Mouse (Mus musculus): Measurements from ENCODE around the gene Cep152. TPM values are rescaled to one million over a fixed set of nuclear protein-coding genes. Genes with fewer than 3 reads are reported as not detected.

Cep152 gene
- polyA plus RNA-seq, 1 experiment from 2014 or later, result 9.4 TPM

DNA sequence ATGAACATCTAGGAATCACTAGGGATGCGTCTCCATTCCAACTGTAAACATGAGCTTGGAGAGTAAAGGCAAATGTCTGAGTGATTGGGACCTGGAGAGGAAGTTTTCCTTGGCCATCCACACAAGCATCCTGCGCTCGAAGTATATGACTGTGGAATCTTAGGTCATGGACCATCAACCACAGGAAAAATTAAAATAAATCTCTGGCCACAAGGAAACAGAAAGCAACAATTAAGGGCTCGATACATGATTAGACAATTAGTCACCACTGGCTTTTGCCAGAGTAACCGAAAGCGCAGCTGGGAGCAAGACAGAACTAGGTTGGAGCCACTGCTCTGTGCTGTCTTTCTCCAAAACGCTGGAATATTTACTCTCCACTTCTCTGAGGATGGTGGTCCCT lies 84.3 kb downstream of the Cep152 start:
- Histone ChIP-seq H3K4me1 (ENCODE audit: insufficient read depth) (no peaks in the 10 kb centered on the region), H3K27me3 (ENCODE audit: insufficient read depth, low read length) (no peaks in the 10 kb centered on the region), H3K9me3 (ENCODE audit: low read depth, low read length) (no peaks in the 10 kb centered on the region), H3K36me3 (ENCODE audit: insufficient read depth) (no peaks in the 10 kb centered on the region), H3K27ac (ENCODE audit: low read depth) (no peak overlapping the region), H3K9ac (no peak overlapping the region), H3K4me3 (ENCODE audit: low read depth, low read length) (no peak overlapping the region), H3K4me2 (no peak overlapping the region)
- 73% methylated on average over 7 of the region's 7 CpGs for WGBS
- no peak for ATAC-seq (ENCODE audit: insufficient read depth)
- TF ChIP-seq CTCF (IDR thresholded peaks at IDR 0.05; ENCODE audit: low read depth), result no peak
- no peak for DNase-seq

DNA sequence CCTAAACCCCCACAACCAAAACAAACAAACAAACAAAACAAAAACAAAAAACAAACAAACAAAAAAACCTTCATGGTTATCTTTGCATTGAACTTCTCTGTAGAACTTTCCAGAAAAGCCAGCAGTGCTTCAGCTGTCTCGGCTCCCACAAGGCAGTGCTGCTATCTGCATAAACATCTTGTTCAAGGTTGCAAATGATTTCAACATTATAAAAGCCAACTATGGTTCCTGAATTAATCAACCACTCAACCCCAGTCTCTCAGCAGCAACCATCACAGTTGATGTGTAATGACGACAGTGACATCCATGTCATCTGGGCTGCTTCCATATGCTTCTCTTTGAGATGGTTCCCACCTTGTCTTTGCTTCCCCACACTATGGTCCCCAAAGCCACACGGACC lies 85.3 kb downstream of the Cep152 start:
- Histone ChIP-seq H3K27ac (ENCODE audit: low read depth) (no peak overlapping the region), H3K4me2 (no peak overlapping the region), H3K9ac (no peak overlapping the region), H3K4me3 (ENCODE audit: low read depth, low read length) (no peak overlapping the region), H3K36me3 (ENCODE audit: insufficient read depth) (no peaks in the 10 kb centered on the region), H3K4me1 (ENCODE audit: insufficient read depth) (no peaks in the 10 kb centered on the region), H3K9me3 (ENCODE audit: low read depth, low read length) (no peaks in the 10 kb centered on the region), H3K27me3 (ENCODE audit: insufficient read depth, low read length) (no peaks in the 10 kb centered on the region)
- WGBS, result 83% methylated on average over 3 of the region's 3 CpGs
- TF ChIP-seq CTCF (IDR thresholded peaks at IDR 0.05; ENCODE audit: low read depth), result no peak
- DNase-seq, result no peak
- no peak for ATAC-seq (ENCODE audit: insufficient read depth)

GRCm38 (mm10) chr2:125530665-125531064 lies 94.2 kb downstream of the Cep152 start:
- Histone ChIP-seq H3K9me3 (ENCODE audit: low read depth, low read length) (no peaks in the 10 kb centered on the region), H3K4me2 (no peak overlapping the region), H3K27me3 (ENCODE audit: insufficient read depth, low read length) (no peaks in the 10 kb centered on the region), H3K27ac (ENCODE audit: low read depth) (no peak overlapping the region), H3K4me3 (ENCODE audit: low read depth, low read length) (no peak overlapping the region), H3K4me1 (ENCODE audit: insufficient read depth) (no peaks in the 10 kb centered on the region), H3K36me3 (ENCODE audit: insufficient read depth) (no peaks in the 10 kb centered on the region), H3K9ac (no peak overlapping the region)
- ATAC-seq (ENCODE audit: insufficient read depth) (peak; percentile 47; the same call in 1 of the 2 replicates), DNase-seq (peak; percentile 35)
- TF ChIP-seq CTCF (IDR thresholded peaks at IDR 0.05; ENCODE audit: low read depth), result no peak
- WGBS, result 61% methylated on average over 6 of the region's 6 CpGs

- H3K27ac ChIP-seq (ENCODE audit: low read depth), result no peak overlapping the region
- no peaks in the 10 kb centered on the region for H3K4me1 ChIP-seq (ENCODE audit: insufficient read depth)
- H3K36me3 ChIP-seq (ENCODE audit: insufficient read depth), result no peaks in the 10 kb centered on the region
- no peak for DNase-seq
- WGBS, result 79% methylated on average over 5 of the region's 5 CpGs
- H3K4me2 ChIP-seq, result no peak overlapping the region
- no peak overlapping the region for H3K4me3 ChIP-seq (ENCODE audit: low read depth, low read length)
- no peaks in the 10 kb centered on the region for H3K9me3 ChIP-seq (ENCODE audit: low read depth, low read length)
- no peak for ATAC-seq (ENCODE audit: insufficient read depth)
- no peak overlapping the region for H3K9ac ChIP-seq
- no peaks in the 10 kb centered on the region for H3K27me3 ChIP-seq (ENCODE audit: insufficient read depth, low read length)
- TF ChIP-seq CTCF (IDR thresholded peaks at IDR 0.05; ENCODE audit: low read depth), result no peak
Measured at GRCm38 (mm10) chr2:125526566-125526965, 98.3 kb downstream of the Cep152 start.

DNA sequence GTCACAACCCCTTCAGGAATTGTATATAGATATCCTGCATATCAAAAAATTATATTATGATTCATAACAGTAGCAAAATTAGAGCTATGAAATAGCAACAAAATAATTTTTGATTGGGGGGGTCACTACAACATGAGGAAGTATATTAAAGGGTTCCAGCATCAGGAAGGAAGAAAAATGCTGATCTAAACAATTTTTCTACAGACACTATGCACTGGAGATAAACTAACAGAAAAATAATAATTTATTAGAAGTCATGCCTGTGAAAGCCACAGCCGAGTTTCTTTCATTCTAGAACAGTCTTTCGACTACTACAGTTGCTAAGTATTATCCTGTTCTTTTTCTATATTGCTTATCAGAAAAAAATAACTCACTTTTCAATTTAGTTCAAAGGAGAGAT lies 99.4 kb downstream of the Cep152 start:
- Histone ChIP-seq H3K9ac (no peak overlapping the region), H3K4me1 (ENCODE audit: insufficient read depth) (no peaks in the 10 kb centered on the region), H3K4me2 (no peak overlapping the region), H3K4me3 (ENCODE audit: low read depth, low read length) (no peak overlapping the region), H3K27me3 (ENCODE audit: insufficient read depth, low read length) (no peaks in the 10 kb centered on the region), H3K36me3 (ENCODE audit: insufficient read depth) (no peaks in the 10 kb centered on the region), H3K27ac (ENCODE audit: low read depth) (no peak overlapping the region), H3K9me3 (ENCODE audit: low read depth, low read length) (no peaks in the 10 kb centered on the region)
- ATAC-seq (ENCODE audit: insufficient read depth) (no peak), DNase-seq (no peak)
- no peak for TF ChIP-seq CTCF (IDR thresholded peaks at IDR 0.05; ENCODE audit: low read depth)
- WGBS, result 63% methylated on average over 2 of the region's 2 CpGs

- no peak overlapping the region for H3K4me3 ChIP-seq (ENCODE audit: low read depth, low read length)
- no peak overlapping the region for H3K4me2 ChIP-seq
- H3K9ac ChIP-seq, result no peak overlapping the region
- peak overlapping the region; percentile 67 for H3K27ac ChIP-seq (ENCODE audit: low read depth)
- 4% methylated on average over 4 of the region's 4 CpGs for WGBS
- no peaks in the 10 kb centered on the region for H3K27me3 ChIP-seq (ENCODE audit: insufficient read depth, low read length)
- H3K36me3 ChIP-seq (ENCODE audit: insufficient read depth), result no peaks in the 10 kb centered on the region
- no peak for TF ChIP-seq CTCF (IDR thresholded peaks at IDR 0.05; ENCODE audit: low read depth)
- DNase-seq, result peak; percentile 93
- H3K9me3 ChIP-seq (ENCODE audit: low read depth, low read length), result no peaks in the 10 kb centered on the region
- peak; percentile 98 for ATAC-seq (ENCODE audit: insufficient read depth)
- H3K4me1 ChIP-seq (ENCODE audit: insufficient read depth), result no peaks in the 10 kb centered on the region
Measured at GRCm38 (mm10) chr2:125516594-125516993, 108.3 kb downstream of the Cep152 start.

- Histone ChIP-seq H3K4me3 (ENCODE audit: low read depth, low read length) (no peak overlapping the region), H3K27ac (ENCODE audit: low read depth) (peak overlapping the region; percentile 67), H3K4me2 (no peak overlapping the region), H3K9me3 (ENCODE audit: low read depth, low read length) (no peaks in the 10 kb centered on the region), H3K36me3 (ENCODE audit: insufficient read depth) (no peaks in the 10 kb centered on the region), H3K9ac (no peak overlapping the region), H3K27me3 (ENCODE audit: insufficient read depth, low read length) (no peaks in the 10 kb centered on the region), H3K4me1 (ENCODE audit: insufficient read depth) (no peaks in the 10 kb centered on the region)
- TF ChIP-seq CTCF (IDR thresholded peaks at IDR 0.05; ENCODE audit: low read depth), result no peak
- 50% methylated on average over 12 of the region's 12 CpGs for WGBS
- DNase-seq, result no peak
- no peak for ATAC-seq (ENCODE audit: insufficient read depth)
Measured at GRCm38 (mm10) chr2:125515291-125516057, 109.4 kb downstream of the Cep152 start.
